Mouse (Mus musculus) MEL (cell line): ENCODE data around the gene Macrod1.

Source experiments
- CTCF ChIP-seq, 3 experiments: IDR thresholded peaks in 2 of 3; conservative IDR thresholded peaks in 1 of 3; 2 replicates each; pipeline ENCODE4 v1.5.1; 2011 to 2012; ENCODE audit warnings: low read length in 3 of 3, low read depth in 2 of 3, mild to moderate bottlenecking in 2 of 3, improper control_type of control experiment in 1 of 3, inconsistent platforms in 1 of 3, mixed read lengths in 1 of 3, moderate library complexity in 1 of 3; ENCODE audit not compliant: control insufficient read depth in 1 of 3, insufficient read depth in 1 of 3, poor library complexity in 1 of 3, severe bottlenecking in 1 of 3
- ETS1 ChIP-seq: IDR thresholded peaks from 2 replicates; pipeline ENCODE4 v1.6.1; 2012; ENCODE audit warnings: low read depth, mild to moderate bottlenecking, inconsistent platforms, low read length, improper control_type of control experiment, moderate library complexity
- MAZ ChIP-seq: IDR thresholded peaks from 2 replicates; pipeline ENCODE4 v1.6.1; 2012; ENCODE audit warnings: low read depth, mild to moderate bottlenecking, inconsistent platforms, low read length, improper control_type of control experiment
- SMC3 ChIP-seq: IDR thresholded peaks from 2 replicates; pipeline ENCODE4 v1.6.1; 2011; ENCODE audit warnings: low read depth, low read length, improper control_type of control experiment

- TF ChIP-seq CTCF (IDR thresholded peaks at IDR 0.05 in 2 of 3, conservative IDR thresholded peaks at IDR 0.05 in 1 of 3; ENCODE audit: control insufficient read depth in 1 of 3, insufficient read depth in 1 of 3, low read depth in 2 of 3, low read length in 3 of 3, poor library complexity in 1 of 3, severe bottlenecking in 1 of 3) (no peak), MAZ (no peak), SMC3 (no peak), ETS1 (no peak)
These were observed 119.6 kb downstream of the Macrod1 start for GRCm38 (mm10) chr19:7176041-7176696.
